Mouse (Mus musculus) induced T-regulatory cell, adult 2 months (primary cell): ENCODE data around the gene Krt80.

Experiments
- DNase-seq: peaks from one replicate; pipeline ENCODE4 v3.0.0-alpha.2; 2012; ENCODE audit warnings: low read depth

The Krt80 gene

DNA sequence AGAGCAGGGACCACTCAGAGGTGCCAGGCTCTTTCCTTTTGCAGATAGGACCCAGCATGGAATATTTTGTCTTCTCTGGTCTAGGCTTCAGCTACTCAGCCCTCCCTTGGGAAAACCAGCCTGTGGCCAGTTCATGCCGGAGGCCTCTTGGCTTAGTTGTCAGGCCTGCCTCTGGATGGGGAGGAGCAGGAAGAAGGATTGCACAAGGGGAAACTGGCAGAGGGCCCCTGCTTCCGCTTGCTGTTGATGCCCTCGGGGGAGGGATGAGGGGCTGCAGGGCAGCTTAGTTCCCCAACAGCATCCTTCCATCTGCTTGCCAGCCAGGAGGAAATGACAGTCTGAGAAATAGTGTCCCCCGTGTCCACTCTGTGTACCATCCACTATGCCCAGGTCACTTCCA is 4.9 kb upstream of the Krt80 start:
- DNase-seq, result no peak

DNA sequence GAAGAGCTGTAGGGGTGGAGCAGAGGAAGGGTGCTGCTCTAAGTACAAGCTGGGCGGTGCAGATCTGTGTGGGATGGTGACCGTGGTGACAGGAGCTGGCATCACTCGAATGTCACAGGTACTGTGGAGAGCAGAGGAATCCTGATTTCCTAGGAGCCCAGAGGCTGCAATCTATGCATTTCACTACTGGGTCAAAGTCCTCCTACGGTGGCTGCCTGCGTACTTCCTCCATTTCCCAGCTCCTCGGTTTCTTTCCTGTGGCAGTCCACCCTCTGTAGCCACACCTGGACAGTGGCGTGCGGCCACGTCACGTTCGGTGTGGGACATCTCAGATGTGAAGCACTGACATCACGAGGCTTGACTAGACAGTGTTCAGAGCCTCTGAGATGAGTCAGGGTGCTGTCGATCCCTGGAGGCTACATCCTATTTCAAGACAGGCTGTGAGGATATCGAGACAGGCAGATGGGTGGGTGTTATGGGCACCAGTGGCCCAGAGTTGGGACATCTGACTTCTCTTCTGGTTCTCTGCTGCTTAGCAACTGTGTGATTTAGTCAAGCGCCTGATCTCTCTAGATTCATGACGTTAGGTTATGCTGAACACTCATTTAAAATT is 3.4 kb upstream of the Krt80 start:
- DNase-seq, result no peak

DNA sequence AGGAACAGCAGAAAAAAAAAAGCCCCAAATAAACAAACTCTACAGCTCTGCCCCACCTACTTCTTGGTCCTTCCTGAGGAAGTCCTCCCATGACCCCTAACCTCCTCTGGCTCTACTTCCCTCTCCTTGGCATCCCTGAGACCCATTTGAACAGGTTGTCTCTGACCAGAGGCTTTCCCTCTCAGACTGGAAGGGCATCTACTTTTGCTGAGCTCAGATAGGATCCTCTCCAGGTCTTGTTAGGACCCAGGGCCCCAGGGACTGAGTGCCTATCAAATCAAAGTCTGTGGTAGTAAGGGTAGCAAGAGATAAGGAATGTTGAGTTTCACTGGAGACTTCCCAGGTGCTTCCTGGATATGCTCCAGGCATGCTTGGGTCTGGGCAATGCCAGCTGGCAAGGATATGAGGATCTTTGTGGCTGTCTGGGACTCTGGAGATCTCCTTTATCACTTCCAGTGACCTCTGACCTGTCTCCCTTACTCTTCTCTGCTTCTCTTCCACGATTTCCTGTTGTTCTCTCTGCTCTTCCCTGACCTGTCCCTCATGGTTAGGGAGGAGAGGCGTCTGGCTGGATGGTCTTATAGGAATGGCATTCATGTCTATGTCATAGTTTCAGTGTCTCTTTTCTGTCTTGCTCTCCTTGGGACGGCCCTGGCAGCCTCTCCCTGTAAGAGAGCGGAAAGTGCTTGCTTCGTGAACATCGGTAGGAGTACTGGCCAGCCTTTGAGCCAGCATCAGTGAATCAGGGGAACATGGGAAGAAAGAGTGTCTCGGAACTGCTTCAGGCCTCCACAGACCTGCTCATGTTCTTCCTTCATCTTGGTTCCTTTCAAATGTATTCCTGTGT is 2.4 kb upstream of the Krt80 start:
- no peak for DNase-seq

DNA sequence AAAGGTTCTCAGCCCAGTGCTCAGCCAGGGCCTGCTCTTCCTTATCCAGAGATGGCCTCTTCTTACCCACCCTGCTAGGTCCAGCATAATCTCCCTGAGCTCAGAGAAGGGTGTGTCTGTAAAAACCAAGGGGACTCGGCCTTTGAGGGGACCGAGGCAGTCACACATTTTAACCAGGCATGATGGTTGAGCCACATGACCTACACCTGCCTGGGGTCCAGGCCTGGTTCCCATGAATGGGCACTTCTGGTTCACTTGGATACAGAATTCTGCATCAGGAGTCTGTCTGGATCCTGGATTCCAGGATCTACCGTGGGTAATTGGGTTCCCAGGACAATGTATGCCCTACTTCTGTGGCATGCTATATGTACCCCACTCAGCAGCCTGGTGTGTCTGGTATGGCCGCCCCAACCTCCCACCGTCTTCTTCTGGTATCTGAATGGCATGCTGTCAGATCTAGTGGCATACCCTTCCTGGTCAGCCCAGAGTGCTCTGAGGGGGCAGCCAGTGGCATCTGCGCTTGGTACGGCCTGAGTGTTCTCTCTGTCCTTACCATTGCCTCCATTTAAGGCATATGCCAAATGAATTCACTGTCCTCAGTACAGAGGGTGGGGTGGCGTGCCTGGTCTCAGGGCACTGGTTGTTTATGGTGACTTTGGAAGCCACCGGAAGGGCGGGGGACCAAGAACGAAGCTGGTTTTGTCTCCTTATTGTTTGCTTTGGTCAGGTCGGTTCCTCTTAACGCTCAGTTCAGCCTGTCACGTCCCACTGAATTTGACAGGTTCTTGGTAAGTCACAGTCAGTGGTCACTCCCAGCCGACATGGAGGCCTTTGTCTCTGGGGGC is 1.4 kb upstream of the Krt80 start:
- DNase-seq, result no peak

DNA sequence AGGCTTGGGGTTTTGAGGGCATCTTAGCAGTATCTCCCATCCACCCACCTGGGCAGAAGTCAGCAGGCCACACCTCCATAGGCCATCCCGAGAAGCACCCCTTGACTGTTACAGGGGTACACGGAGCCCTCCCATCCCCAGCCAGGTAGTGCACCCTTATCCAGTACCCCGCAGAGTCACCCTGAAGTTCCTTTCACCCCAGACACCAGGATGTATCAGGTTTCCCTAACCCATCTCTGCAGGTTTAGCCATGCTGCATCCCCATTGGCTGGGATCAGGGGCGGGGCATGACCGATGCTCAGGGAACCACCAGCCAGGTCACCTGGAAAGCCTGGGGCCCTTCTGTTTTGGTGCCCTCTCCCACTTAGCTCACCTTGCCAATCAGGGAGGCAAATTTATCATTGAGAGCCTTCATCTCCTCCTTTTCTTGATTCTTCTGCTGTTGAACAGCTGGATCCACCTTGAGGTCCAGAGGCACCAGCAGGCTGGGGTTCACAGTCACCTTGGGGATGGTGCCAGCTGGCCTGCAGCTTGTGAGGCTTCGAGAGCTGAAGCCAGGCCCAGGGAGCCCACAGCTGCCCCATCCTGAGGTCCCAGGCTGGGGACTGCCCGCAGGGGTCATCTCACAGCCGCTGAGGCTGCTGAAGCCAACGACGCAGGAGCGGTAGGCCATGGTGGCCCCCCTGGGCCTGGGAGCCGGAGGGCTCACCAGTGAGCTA is 421 bp downstream of the Krt80 start:
- DNase-seq, result no peak

DNA sequence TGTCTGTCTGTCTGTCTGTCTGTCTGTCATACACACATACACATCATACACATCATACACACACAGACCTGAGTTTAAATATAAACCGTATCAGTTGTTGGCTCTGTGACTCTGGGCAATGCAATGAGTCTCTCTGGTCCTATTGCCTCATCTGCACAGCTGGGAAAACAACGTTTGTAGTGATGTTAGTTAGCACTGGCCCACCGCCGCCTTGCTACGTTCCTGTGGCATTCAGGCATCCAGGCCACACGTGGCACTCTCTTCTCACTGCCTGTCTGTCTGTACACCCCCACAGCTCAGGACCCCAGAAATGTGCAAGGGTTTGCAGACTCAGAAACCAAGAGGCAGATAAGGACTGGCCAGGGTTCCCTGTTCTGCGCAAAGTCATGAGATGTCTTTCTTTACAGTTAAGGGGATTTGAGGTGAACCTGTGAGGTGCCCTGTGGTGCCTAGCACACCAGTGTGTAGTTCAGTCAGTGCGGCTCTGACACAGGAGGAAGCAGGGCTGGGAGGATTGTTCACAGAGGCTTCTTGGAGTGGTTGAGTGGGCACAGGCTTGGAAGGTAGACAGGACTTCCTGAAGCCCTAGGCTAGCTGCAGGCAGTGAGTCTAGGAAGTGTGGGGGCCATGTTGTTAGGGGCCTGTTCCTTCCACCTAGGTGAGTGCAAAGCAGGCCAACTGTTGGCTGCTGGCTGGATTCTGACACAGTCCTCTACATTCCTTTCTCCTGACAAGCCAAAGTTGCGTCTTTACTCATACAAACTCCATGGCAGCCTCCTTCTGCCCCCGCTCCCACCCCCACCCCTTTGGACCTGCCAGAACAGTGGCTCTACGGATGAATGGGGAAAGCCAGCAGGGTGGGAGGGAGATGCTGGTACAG is 1.2 kb downstream of the Krt80 start:
- no peak for DNase-seq

DNA sequence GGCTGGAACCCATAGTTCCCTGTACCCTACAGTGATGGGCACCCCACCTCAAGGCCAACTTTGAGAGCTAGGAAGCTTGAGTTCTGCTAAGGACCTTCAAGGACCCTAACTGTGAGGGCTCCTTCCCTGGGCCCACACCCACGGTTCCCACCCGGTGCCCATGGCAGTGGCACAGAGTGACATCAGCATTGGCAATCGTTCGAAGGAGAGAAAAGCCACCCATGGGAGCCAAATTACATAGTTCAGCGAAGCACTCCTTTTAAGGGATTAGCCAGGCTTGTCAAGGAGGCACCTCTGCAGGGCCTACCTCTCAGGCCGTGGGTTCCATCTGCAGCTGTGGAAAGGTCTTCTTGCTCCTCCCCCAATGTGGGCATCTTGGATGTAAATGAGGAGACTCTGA is 1.9 kb downstream of the Krt80 start:
- no peak for DNase-seq

DNA sequence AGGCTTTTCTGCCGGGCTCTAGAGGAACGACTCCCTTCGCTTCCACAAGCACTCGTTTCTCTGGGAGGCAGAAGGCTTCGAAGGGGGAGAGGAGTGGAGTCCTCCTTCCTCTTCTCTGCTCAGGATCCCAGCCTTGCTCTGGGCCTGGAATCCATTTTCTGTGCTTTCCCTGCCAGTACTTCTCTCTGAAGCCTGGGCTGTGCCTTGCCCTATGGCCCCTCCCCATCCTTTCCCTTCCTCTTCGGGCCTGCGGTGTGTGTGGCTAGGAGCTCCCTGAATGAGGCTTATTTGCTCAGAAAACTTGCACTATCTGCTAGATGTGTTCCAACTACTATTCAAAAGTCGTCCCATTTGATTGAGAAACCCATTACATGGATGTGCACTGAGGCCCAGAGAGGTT is 2.5 kb downstream of the Krt80 start:
- DNase-seq, result no peak

DNA sequence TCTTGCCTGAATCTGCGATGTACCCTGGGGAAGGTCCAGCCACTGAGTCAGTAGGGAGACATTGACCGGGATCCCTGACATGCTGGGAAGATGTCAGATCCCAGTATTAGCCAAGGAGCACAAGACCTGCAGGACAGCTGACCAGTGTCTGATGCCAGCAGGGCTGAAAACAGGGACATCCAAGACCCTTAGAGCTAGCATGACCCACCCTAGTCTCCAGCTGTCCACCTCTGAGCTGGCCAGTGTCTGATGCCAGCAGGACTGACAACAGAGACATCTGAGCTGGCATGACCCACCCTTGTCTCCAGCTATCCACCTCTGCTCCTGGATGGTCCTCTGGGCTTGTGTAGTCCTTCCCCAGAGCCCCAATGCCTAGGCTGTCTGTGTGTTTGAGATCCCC is 3.0 kb downstream of the Krt80 start:
- no peak for DNase-seq

DNA sequence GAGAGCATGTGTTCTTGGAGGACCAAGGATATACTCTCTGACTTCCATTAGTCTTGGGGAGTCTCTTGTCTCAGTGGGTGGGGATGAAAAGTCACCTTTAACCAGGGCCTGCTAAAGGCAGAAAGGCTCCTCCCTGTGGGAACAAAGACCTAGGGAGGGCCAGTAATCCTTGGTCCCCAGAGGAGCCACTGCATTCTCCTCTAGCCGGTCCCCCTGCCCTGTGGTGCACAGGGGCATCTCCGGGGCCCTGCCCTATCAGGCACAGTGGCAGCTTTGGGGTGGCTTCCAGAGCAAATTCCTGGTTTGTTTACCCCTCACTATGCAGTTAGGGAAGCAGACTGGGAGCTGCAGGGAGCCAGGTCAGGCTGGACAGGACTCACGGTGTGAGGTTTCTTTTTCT is 3.5 kb downstream of the Krt80 start:
- no peak for DNase-seq

DNA sequence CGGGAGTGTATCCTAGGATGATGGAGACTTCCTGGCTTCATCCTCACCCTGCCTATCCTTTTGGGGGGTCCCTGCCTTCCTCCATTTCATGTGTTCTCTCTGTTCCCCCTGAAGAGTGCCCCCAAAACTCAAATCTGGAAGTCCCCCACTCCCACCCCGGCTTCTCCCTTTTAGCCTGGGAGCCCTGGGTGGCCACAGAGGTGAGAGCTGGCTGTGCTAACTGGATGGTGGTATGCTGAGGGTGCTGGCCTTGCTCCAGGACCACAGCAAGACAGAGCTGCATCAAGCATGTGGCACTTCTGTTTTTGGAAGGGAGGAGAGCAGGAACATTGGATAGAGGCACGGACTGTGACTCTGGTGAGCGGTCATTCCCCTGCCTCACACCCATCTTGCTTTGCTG is 4.2 kb downstream of the Krt80 start:
- DNase-seq, result no peak

DNA sequence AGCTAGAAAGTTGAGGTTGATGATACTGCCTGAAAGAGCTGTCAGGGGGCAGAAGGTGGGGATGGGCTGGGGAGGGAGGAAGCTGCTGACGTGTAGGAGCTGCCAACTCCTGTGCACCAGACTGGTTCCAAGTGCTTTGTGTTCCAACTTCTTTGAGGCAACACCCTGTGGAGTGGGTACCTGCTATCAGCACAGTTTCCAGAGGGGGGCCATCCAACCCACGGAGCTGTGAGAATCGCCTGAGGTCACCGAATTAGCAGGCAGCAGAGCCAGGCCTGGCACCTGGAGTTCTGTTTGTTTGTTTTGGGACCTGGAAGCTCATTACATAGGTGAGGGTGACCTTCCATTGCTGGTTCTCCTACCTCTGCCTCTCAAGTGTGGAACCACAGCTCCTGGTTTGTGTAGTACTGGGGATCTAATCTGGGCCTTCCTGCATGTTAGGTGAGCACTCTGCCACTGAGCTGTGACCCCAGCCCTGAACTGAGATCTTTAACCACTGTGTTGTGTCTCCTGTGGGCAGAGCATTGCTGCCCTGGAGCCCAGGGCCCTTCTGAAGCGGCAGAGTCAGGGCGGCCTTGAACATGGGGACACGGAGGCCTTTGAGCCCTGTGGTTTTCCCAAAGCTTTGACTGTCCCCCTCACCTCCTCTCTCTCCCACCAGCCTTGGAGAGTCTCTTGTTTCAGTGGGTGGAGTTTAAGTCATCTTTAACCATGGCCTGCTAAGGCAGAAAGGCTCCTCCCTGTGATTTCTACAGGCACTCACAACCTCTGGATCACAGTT is 4.9 kb downstream of the Krt80 start:
- DNase-seq, result no peak

DNA sequence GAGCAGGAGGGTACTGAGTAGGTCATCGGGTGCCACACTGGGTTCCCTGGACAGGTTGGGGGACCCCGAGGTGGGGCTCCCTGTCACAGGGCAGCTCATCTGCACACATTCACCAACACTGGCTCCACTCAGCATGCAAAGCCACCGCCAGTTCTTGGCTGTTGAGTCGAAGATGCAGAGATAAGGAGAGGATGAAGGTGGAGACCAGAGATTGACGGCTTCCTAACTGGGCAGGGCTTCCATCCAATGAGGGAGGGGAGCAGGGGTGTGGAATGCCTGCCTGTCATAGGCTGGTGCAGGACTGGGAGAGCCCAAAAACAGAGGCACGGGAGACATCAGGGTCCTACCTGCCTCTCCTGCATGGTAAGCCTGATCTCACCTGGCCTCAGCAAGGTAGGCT is 5.5 kb downstream of the Krt80 start:
- DNase-seq, result no peak

DNA sequence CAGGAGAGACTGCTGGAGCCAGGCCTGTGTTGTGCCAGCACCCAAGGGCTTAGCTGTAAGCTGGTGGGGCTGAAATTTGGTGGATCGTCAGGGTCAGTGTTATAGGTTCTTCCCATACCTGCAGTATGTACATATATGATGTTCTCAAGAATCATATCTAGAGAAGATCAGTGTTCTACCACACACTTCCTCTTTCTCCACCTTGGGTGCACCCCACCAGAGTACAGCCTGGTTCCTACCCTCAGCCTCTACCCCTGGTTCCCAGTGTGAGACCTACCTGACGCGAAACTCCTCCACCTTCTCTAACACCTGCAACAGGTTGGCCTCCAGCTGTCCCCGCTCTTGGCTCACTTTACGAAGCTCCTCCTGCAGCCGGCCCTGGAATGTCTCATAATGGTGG is 6.0 kb downstream of the Krt80 start:
- no peak for DNase-seq

DNA sequence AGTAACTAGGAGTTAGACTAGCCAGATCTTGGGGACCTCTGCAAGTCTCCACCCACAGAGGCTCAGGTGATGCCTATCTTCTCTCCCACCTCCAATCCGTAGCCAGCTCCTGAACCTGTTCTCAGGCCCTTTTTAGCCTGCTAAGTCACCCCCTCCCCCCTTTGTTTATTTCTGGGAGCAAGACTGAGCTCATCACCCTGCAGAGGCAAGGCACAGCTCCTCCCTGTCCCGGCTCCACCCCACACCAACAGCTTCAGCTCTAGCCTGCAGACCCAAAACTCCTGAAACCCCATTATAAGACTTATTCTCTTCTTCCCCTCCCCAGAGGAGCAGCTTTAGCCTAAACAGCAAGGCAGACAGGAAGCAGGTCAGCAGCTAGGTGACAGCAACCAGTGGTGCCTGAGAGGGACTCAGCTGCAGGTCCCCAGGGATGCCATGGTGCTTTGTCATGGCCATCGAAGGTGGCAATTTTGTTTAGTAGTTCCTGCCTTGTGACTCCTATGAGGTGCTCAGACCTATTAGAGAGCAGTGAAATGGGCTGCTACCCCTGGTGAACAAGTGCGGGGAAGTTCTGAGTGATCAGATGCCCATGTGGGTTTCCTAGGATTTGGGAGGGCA is 7.5 kb downstream of the Krt80 start:
- DNase-seq, result no peak

DNA sequence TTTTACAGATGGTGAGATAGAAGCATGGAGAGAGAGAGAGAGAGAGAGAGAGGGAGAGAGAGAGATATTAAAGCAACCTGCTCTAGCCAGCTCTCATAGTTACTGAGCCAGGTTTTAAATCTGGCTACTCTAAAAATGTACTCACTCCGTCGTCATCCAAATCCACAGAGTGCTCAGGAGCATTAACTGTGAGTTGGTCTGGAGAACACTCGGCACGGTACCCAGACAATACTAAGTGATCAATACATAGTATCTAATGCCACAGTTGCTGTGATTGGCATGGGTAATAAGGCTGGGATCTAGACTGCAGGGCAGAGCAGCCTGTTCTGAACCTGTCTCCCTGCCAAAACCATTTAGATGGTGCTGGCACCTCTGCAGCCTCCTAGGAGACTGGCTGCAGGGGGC is 14.6 kb downstream of the Krt80 start:
- no peak for DNase-seq

DNA sequence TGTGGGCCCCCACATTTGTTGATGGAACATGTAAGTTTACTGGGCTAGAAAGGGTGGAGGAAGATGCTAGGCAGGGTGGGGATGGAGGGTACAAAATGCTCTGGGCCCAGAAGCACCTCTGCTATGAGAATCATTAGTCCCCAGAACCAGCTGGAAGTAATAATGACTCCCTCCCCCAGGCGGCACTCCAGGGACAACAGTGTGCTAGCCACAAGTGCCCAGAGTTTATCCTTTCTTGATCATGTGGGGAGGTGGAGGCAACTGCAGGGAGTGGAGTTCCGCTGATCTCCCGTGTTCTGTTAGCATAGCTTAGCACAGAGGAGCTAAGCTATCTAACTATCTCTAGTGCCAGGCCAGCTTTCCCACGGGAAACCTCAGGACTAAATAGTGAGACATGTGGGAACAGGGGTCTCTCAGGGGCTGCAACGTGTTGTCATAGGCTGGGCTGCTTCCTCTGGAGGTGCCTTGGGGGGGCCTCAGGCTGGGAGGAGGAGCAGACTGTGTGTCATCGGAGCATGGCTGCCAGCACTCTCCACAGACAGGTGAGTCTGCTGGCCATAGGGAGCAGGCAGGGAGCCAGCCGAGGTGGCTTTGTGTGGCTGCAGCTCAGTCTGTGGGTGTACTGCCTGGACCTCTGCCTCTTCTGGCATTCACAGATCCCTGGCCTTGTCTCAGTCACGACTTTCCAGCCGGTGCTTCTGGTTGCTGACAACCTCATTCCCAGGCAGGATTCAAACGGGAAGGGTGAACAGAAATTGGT is 17.1 kb downstream of the Krt80 start:
- DNase-seq, result no peak

DNA sequence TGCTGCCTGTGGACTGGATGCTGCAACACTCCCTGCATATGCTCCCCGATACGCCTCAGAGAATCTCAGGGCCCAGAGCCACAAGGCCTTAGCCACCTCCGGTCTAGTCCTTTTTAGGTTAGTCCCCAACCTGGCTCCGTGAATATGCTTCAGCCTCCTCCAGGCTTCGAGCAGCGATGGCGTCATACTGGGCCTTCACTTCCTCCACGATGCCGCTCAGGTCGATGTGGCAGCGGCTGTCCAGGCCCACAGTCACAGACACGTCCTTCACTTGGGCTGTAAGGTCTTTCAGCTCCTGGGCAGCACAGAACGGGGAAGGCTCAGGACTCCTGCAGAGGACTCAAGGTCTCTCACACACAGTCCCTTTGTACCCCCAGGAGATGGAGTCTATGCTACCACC is 17.9 kb downstream of the Krt80 start:
- no peak for DNase-seq

DNA sequence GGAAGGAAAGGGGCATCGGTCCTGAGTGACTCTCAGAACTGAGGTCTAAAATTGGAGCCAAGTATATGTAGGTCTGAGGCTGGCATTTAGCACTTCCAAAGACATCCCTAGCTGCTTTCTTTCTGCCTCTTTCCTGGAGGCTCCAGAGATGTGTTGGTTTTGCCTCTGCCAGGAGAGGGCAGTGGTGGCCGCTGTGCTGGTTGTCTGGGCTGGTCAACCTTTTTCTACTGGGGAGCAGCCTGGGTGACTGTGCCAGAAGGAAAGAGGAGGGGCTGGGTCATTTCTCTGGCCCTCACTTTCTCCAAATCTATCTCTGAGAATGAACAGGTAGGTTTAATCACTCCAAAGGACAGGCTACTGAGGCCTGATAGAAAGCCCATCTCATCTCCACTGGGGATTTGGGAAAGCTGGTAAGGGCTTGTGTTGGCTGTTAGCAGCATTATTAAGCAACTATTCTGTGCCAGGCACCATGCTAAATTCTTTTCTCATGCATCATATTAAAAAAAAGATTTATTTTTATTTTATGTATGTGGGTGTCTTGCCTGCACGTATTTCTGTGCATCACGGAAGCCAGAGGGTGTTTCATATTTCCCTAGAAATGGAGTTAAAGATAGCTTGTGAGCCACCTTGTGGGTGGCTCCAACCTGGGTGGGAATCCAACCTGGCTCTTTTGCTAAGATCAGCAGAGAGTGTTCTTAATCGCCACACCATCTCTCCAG is 28.0 kb downstream of the Krt80 start:
- DNase-seq, result no peak
